Mouse (Mus musculus): ENCODE measurements around the gene Ogfod1. TPM values are rescaled to one million over a fixed set of nuclear protein-coding genes. Genes with fewer than 3 reads are reported as not detected.

The Ogfod1 gene
- polyA plus RNA-seq, 1 experiment from 2014 or later, result 5.4 TPM

DNA sequence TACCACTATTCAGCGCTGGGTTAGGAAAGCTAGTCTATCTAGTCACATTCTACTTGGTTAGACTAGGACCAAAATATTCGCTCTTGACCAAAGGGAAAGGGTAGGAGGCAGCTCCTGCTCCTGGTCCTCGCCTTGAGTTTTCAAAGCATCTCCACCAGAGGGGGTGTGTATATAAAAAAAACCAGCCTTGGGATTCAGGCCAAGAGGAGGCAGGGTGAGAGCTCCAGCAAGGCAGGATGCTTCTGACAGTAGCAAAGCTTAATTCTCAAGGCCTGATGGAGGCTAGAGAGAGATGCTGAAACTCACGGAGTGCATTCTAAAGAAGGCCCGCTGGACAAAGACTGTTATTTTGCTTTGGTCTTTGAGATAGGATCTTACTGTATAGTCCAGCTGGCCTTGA is 67.1 kb downstream of the Ogfod1 start:
- H3K36me3 ChIP-seq (ENCODE audit: control insufficient read depth, insufficient read depth, low read length), result no peaks in the 10 kb centered on the region
- no peak overlapping the region for H3K9ac ChIP-seq (ENCODE audit: low read length)
- TF ChIP-seq CTCF (IDR thresholded peaks at IDR 0.05; ENCODE audit: low read depth) (peak; percentile 54), EP300 (optimal IDR thresholded peaks at IDR 0.05) (no peak)
- H3K4me2 ChIP-seq (replicated peaks; ENCODE audit: low read depth), result no peak overlapping the region
- ATAC-seq (ENCODE audit: low FRiP score, low TSS enrichment), result no peak
- no peaks in the 10 kb centered on the region for H3K4me1 ChIP-seq (replicated peaks; ENCODE audit: control insufficient read depth, insufficient read depth)
- H3K27me3 ChIP-seq (ENCODE audit: control insufficient read depth, insufficient read depth, low read length), result no peaks in the 10 kb centered on the region
- H3K4me3 ChIP-seq (ENCODE audit: low read depth, low read length), result no peak overlapping the region
- H3K27ac ChIP-seq (replicated peaks), result no peak overlapping the region
- peak; percentile 17 for DNase-seq (ENCODE audit: low spot score)
- WGBS, result 52% methylated on average over 5 of the region's 5 CpGs
- H3K9me3 ChIP-seq (ENCODE audit: control insufficient read depth, low read length), result no peaks in the 10 kb centered on the region

DNA sequence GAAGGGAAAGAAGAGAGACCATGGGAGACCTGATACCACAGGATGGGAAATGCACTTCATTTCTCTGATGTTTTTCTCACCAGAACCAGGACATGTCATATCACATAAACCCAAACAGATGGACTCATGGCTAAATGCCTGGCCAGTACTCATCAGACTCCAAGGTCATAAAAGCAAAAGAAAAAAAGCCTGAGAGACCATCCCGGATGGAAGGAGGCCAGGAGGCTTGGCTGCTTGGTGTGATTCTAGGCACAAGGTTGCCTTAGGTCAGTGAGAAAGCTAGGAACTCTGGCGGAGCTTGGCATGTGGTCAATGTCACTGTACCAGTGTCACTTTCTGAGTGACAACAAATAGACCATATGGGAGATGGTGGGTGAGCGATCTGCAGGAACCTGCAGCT is 70.9 kb downstream of the Ogfod1 start:
- H3K4me1 ChIP-seq (replicated peaks; ENCODE audit: control insufficient read depth, insufficient read depth), result no peaks in the 10 kb centered on the region
- no peaks in the 10 kb centered on the region for H3K27me3 ChIP-seq (ENCODE audit: control insufficient read depth, insufficient read depth, low read length)
- WGBS, result 68% methylated on average over 3 of the region's 3 CpGs
- TF ChIP-seq CTCF (IDR thresholded peaks at IDR 0.05; ENCODE audit: low read depth) (no peak), EP300 (optimal IDR thresholded peaks at IDR 0.05) (no peak)
- no peak for DNase-seq (ENCODE audit: low spot score)
- H3K36me3 ChIP-seq (ENCODE audit: control insufficient read depth, insufficient read depth, low read length), result no peaks in the 10 kb centered on the region
- no peak for ATAC-seq (ENCODE audit: low FRiP score, low TSS enrichment)
- H3K27ac ChIP-seq (replicated peaks), result no peak overlapping the region
- no peaks in the 10 kb centered on the region for H3K9me3 ChIP-seq (ENCODE audit: control insufficient read depth, low read length)
- no peak overlapping the region for H3K4me2 ChIP-seq (replicated peaks; ENCODE audit: low read depth)
- no peak overlapping the region for H3K4me3 ChIP-seq (ENCODE audit: low read depth, low read length)
- H3K9ac ChIP-seq (ENCODE audit: low read length), result no peak overlapping the region

DNA sequence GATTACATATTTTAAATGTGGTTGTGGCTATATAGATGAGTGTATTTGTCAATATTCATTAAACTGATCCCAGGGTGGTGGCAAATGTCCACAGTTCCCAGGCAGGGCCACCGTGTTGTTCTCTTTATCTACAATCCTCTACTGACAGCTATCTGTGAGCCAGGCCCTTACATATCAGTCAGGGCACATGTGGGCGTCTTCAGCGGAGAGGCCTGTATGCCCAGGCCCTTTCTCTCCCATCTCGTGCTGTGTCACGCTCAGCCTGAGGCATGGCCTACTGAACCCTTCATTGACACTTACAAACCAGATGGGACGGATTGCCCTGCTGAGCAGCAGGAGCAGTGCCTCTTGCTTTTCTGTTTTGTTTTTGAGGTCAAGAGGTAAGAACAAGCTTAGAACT is 72.4 kb downstream of the Ogfod1 start:
- 75% methylated on average over 6 of the region's 6 CpGs for WGBS
- H3K4me3 ChIP-seq (ENCODE audit: low read depth, low read length), result no peak overlapping the region
- no peak for ATAC-seq (ENCODE audit: low FRiP score, low TSS enrichment)

DNA sequence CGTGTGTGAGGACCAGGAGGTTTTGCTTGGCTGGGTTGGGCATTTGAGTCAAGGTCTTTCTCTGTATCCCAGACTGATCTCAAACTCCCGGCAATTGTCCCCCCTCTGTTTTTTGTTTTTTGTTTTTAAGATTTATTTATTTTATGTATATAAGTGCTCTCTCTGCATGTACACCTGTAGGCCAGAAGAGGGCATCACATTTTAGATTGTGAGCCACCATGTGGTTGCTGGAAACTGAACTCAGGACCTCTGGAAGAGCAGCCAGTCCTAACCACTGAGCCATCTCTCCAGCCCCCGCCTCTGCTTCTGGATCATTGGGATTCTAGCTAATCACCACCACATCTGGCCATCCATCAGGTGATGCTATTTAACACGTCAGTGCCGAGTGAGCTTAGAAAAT is 72.8 kb downstream of the Ogfod1 start:
- Histone ChIP-seq H3K4me1 (replicated peaks; ENCODE audit: control insufficient read depth, insufficient read depth) (no peaks in the 10 kb centered on the region), H3K27me3 (ENCODE audit: control insufficient read depth, insufficient read depth, low read length) (no peaks in the 10 kb centered on the region), H3K4me2 (replicated peaks; ENCODE audit: low read depth) (no peak overlapping the region), H3K9ac (ENCODE audit: low read length) (no peak overlapping the region), H3K36me3 (ENCODE audit: control insufficient read depth, insufficient read depth, low read length) (no peaks in the 10 kb centered on the region), H3K4me3 (ENCODE audit: low read depth, low read length) (no peak overlapping the region), H3K27ac (replicated peaks) (no peak overlapping the region), H3K9me3 (ENCODE audit: control insufficient read depth, low read length) (no peaks in the 10 kb centered on the region)
- DNase-seq (ENCODE audit: low spot score), result no peak
- TF ChIP-seq CTCF (IDR thresholded peaks at IDR 0.05; ENCODE audit: low read depth), result peak; percentile 29
- TF ChIP-seq EP300 (optimal IDR thresholded peaks at IDR 0.05), result no peak
- no peak for ATAC-seq (ENCODE audit: low FRiP score, low TSS enrichment)
- WGBS, result 63% methylated on average over 5 of the region's 5 CpGs

More for the DNA sequence above, 72.4 kb downstream of the Ogfod1 start:
- DNase-seq (ENCODE audit: low spot score), result no peak
- Histone ChIP-seq H3K9ac (ENCODE audit: low read length) (no peak overlapping the region), H3K27ac (replicated peaks) (no peak overlapping the region), H3K4me2 (replicated peaks; ENCODE audit: low read depth) (no peak overlapping the region), H3K9me3 (ENCODE audit: control insufficient read depth, low read length) (no peaks in the 10 kb centered on the region), H3K4me1 (replicated peaks; ENCODE audit: control insufficient read depth, insufficient read depth) (no peaks in the 10 kb centered on the region), H3K36me3 (ENCODE audit: control insufficient read depth, insufficient read depth, low read length) (no peaks in the 10 kb centered on the region), H3K27me3 (ENCODE audit: control insufficient read depth, insufficient read depth, low read length) (no peaks in the 10 kb centered on the region)
- TF ChIP-seq EP300 (optimal IDR thresholded peaks at IDR 0.05), result no peak
- TF ChIP-seq CTCF (IDR thresholded peaks at IDR 0.05; ENCODE audit: low read depth), result no peak

DNA sequence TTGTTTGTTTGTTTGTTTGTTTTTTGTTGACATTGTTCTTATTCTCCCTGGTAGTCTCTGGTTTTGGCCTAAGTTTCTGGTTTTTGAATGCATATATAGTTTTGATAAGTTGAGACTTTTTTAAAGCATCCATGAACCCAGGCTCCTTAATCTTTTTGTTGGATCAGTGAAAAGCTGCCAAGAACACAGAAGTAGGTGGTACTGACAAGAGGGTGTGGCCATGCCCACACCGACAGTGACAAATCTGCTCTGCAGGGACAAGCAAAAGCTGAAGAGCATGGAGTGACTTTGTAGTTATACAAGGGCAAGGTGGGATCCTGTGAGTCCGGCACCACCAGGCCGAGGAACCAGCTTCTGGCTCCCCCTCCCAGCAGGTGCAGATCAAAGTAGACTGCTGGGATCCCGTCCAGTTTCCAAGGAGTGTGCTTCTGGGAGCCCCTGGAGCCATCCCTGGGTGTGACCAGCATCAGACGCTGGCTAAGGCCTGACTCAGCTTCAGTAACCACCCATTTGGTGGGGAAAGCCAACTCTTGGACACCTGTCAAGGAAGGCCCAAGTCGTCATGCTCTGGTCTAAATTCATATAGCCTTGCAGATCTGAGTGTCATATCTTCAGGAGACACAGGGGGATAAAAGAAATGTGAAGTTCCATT is 73.7 kb downstream of the Ogfod1 start:
- Histone ChIP-seq H3K4me2 (replicated peaks; ENCODE audit: low read depth) (no peak overlapping the region), H3K4me1 (replicated peaks; ENCODE audit: control insufficient read depth, insufficient read depth) (no peaks in the 10 kb centered on the region), H3K9ac (ENCODE audit: low read length) (no peak overlapping the region), H3K27me3 (ENCODE audit: control insufficient read depth, insufficient read depth, low read length) (no peaks in the 10 kb centered on the region), H3K36me3 (ENCODE audit: control insufficient read depth, insufficient read depth, low read length) (no peaks in the 10 kb centered on the region), H3K4me3 (ENCODE audit: low read depth, low read length) (no peak overlapping the region), H3K9me3 (ENCODE audit: control insufficient read depth, low read length) (no peaks in the 10 kb centered on the region), H3K27ac (replicated peaks) (no peak overlapping the region)
- 42% methylated on average over 6 of the region's 6 CpGs for WGBS
- no peak for ATAC-seq (ENCODE audit: low FRiP score, low TSS enrichment)
- TF ChIP-seq EP300 (optimal IDR thresholded peaks at IDR 0.05) (no peak), CTCF (IDR thresholded peaks at IDR 0.05; ENCODE audit: low read depth) (no peak)
- peak; percentile 20 for DNase-seq (ENCODE audit: low spot score)

DNA sequence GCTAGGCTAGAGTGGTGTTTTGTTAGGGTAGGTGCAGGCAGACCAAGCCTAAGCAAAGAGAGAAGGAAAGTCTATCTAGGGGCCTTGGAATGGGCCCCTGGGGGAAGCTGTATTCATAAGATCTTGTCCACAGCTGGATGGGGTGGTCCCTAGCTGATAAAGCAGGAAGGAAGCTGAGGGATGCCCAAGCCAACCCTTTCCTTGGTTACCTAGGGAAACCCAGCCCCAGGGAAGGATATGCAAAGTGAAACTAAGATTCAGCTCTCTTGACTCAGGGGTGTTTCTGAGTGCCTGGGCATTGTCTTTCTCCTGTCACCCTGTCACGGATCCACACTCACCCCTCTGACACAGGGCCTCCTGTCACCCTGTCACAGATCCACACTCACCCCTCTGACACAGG is 76.4 kb downstream of the Ogfod1 start:
- no peaks in the 10 kb centered on the region for H3K4me1 ChIP-seq (replicated peaks; ENCODE audit: control insufficient read depth, insufficient read depth)
- H3K27ac ChIP-seq (replicated peaks), result no peak overlapping the region
- no peaks in the 10 kb centered on the region for H3K9me3 ChIP-seq (ENCODE audit: control insufficient read depth, low read length)
- no peaks in the 10 kb centered on the region for H3K27me3 ChIP-seq (ENCODE audit: control insufficient read depth, insufficient read depth, low read length)
- DNase-seq (ENCODE audit: low spot score), result no peak
- no peak overlapping the region for H3K4me3 ChIP-seq (ENCODE audit: low read depth, low read length)
- TF ChIP-seq EP300 (optimal IDR thresholded peaks at IDR 0.05), result no peak
- TF ChIP-seq CTCF (IDR thresholded peaks at IDR 0.05; ENCODE audit: low read depth), result no peak
- no peak for ATAC-seq (ENCODE audit: low FRiP score, low TSS enrichment)
- H3K36me3 ChIP-seq (ENCODE audit: control insufficient read depth, insufficient read depth, low read length), result no peaks in the 10 kb centered on the region
- H3K9ac ChIP-seq (ENCODE audit: low read length), result no peak overlapping the region
- H3K4me2 ChIP-seq (replicated peaks; ENCODE audit: low read depth), result no peak overlapping the region
- 29% methylated on average over 1 of the region's 1 CpGs for WGBS

All from stomach, postnatal 0 days (tissue).